Mouse (Mus musculus): ENCODE data around the gene Mpdu1. TPM values are rescaled to one million over a fixed set of nuclear protein-coding genes. Genes with fewer than 3 reads are reported as not detected.
A peak's percentile ranks its signal among the peaks of the same experiment; 100 is the strongest.

Gene Mpdu1
- total RNA-seq, 2 experiments from 2014 or later = 31.6 to 33.0 TPM

DNA sequence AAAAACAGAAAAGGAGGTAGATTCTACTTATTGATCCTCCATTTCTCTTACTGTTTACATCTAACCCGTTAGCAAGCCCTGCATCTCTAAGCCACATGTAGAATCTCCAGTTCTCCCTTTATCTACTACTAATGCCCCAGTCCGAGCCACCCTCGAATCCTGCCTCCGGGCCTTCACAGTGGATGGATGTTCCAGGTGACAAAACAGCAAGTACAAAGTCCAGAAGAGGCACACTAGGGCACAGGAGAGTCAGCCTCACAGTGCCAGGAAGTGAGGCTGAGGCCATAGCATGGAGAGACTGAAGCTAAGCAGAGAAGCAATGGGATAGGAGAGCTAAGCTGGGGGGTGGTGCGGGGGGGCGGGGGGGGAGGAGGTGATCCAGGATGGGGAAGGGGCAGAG, 30.4 kb upstream of the Mpdu1 start:
- DNase-seq (ENCODE audit: low spot score in 2 of 2) = no peak

DNA sequence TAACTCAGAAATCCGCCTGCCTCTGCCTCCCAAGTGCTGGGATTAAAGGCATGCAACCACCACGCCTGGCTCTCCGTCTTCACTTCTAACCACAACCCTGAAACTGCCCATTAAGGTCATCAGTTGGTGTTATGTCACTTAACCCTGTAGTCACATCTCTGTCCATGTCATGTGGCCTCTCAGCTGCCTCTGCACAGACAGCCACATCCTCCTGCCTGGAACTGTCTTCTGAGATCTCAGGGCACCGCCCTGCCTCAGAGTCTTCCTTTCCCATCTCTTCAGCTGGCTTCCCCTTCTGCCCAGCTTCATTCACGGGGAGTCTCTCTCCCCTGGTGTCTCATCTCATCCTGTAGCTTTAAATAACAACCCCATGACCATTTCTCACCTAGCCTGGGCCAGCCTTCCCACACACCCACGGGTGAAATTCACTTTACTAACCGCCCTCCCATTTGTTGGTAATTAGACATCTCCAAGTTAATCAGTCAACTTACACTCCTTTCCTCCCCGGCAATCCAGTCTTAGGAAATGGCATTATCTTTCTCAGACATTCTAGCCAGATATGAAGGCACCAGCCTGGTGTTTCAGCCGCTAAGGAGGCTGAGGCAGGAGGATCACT, 29.9 kb upstream of the Mpdu1 start:
- no peak for DNase-seq (ENCODE audit: low spot score in 2 of 2)

DNA sequence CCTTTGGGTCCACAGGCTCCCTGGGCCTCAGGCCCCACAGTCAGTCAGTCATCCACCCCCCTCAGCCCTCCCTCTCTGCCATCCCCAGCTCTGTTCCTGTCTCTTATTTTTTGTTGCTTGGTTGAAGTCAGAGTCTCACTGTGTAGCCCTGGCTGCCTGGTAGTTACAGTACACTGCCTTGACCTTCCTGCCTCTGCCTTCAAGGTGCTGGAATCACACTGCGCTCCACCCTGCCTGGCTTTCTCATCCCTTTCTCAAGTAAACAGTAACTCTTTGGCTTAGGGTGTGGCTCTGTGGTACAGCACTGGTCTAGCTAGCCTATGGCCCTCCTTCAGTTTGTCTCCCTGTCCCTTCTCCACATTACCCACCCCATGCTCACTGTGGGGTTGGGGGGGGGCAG, 27.4 kb upstream of the Mpdu1 start:
- DNase-seq (ENCODE audit: low spot score in 2 of 2) = no peak

DNA sequence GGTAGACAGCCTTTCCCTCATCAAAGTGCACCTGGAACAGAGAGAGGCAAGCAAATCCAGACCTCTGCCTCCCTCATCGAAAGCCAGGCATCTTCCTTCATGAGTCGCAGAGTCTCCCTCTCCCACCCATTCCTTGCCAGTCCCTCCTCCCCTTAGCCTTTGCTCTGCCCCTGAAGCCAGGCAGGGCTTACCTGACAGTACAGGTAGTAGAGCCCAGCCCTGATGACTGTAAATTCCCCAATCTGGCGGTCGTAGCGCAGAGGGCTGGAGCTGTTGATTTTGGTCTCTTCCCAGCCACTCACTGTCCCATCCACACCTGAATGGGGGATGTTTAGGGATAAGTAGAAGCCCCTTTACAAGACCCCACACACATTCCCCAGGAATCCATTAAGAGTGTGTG, 24.6 kb upstream of the Mpdu1 start:
- no peak for DNase-seq (ENCODE audit: low spot score in 2 of 2)

DNA sequence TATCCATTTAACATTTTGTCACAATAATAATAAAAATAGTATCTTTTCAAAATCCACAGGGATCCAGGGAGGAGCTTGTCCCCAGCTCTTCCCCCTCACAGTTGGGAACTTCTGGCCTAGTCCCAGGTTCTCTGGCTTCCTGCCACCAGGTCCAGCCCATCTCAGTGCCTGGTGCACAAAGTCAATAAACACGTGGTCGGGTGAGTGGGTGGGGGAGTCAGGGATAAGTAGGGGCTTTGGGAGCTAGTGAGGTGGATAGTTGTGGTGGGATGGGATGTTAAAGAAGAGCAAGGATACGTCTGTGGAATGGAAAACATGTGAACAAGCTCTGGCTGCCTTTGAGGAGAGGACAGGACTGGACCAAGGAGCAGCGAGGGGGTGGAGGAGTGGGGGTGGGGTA, 23.9 kb upstream of the Mpdu1 start:
- DNase-seq (ENCODE audit: low spot score in 2 of 2) = peak; percentile 82 to 86

DNA sequence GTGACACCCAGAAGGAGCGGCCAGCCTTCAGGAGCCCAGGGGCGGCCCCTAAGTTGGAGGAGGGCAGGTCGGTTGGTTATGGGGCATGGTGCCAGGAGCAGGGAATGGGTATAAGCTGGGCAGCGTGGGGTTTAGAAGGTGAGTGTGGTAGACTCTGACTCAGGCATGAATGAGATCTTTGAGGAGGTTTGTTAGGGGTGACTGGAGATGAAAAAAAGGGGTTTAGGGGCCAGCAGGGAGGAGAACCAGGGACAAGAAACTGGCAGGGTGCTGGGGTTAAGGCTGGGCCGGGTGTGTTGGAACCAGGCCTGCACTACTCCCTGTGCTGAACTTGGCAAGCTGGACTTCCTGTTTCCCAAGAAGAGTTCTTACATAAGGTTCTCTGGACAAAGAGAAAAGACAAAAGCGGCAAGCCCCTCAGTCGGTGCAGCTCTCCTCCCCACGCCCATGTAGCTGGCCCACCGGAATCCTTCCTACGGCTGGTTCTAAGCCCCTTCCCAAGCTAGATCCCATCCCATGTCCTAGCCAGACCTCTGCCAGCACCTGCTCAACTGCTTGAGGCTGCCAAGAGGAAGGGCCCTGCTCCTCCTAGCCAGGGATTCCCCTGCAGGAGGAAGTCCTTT, 23.2 kb upstream of the Mpdu1 start, which contains the start of gene Tnfsf13:
Gene Tnfsf13 (minus strand): TSS at position 259 of the 623 bp plus-strand sequence.
- peak in 1 of 2 experiments; percentile 74 for DNase-seq (ENCODE audit: low spot score in 2 of 2)

DNA sequence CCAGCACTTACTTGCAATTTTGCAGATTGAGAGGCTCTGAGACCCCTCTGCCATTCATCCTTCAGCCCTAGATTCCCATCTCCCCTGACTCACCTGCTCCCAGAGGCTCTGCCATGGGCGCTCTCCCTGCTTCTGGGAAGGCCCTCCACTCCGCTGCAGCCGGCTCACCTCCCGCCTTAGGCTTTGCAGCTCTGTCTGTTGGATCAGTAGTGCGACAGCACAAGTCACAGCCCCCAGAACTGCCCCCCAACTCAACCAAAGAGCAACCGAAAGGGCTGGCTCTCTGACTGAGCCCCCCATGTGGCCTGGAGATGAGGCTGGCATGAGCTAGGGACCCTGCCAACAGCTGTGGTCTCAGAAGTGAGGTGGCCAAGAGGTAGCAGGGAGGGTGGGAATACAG, 22.5 kb upstream of the Mpdu1 start:
- DNase-seq (ENCODE audit: low spot score in 2 of 2) = no peak

DNA sequence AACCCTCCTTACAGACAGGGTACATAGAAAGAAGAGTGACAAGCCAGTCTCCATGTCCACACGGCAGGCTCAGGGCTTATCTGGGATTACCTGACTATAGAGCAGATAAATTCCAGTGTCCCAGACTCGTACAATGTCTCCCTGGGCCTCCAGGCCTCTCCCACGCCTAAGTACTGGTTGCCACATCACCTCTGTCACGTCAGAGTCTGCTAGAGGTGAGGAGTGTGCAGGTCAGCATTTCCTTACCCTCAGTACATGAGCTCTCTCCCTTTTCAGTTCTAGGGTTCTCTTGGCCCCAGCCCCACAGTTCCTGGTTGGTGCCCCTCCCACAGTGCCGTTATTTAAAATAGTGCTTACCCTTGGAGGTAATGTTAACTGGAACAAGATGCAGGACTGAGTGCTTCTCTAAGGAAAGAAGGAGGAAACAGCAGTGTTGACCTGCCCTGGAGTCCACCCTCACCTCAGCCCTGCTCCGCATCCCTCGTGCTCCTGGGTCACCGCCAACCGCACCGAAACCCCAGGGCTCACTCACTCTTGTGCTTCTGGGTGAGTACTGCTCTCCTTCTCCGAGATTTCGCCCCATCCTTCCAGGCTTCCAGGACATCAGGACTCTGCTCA, 21.8 kb upstream of the Mpdu1 start:
- no peak for DNase-seq (ENCODE audit: low spot score in 2 of 2)

DNA sequence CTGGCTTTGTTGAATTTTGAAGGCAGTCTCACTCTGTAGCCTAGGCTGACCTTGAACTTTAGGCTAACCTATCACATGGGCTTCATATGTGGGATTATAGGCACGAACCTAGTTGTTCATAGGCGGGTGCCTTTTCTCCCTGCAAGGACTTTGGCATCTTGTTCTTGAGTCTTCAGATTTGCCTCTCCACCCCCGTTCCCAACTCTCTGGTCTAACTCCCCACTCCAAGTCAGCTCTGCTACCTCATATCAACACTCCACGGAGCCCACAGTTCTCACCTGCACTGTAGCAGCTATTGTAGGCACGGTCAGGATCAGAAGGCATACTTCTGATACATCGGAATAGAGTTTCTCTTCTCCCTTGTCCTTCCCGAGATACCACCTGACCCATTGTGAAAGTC, 21.1 kb upstream of the Mpdu1 start:
- no peak for DNase-seq (ENCODE audit: low spot score in 2 of 2)

DNA sequence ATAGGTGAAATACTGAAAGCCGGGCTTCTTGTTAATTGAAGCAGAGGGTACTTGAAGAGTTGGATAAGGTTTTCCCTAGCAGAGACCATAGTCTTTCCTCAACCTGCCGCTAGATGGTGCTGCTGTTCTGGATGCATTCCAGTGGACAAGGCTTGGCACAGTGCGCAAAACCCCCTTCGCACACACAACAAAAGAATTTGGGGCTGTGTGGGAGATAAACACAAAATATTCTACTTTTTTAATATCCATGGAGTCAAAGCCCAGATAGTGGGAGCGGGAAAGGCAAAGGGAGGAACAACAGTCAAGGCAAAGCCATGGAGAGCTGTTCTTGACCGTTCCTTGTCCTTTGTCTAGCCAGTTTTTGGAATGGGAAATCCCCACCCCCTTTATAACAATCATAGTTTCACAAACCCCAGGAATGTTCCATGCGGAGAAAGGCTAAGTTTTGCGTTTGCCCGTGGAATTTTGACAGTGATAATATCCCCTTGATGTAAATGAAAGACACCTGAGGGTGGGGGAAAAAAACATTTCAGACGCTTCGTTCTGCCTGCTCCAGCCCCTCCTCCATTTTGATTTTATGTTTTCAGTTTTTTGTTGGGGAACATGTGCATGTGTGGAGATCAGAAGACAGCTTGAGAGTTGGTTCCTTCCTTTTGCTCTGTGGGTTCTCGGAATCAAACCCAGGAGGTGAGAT, 20.5 kb upstream of the Mpdu1 start:
- peak; percentile 78 to 87 for DNase-seq (ENCODE audit: low spot score in 2 of 2)

DNA sequence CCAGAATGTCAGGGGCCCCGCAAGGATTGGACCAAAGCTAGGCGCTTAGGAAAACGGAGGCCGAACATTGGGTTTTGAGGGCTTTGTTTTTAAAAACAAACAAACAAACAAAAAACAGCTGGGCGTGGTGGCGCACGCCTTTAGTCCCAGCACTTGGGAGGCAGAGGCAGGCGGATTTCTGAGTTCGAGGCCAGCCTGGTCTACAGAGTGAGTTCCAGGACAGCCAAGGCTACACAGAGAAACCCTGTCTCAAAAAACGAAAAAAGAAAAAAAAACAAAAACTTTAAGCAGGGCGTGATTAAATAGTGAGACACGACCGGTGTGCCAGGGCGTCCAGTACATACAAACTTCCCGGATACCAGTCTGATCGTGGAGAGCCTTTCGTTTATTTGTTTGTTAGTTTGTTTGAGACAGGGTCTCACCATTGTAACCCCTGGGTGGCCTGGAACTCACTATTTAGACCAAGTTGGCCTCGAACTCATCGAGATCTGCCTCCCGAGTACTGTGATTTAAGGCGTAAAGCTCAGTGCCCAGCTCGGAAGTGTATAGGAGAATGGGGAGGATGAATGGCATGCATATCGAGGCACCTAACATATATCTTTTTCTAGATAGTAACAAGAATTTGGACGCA, 19.9 kb upstream of the Mpdu1 start:
- no peak for DNase-seq (ENCODE audit: low spot score in 2 of 2)

DNA sequence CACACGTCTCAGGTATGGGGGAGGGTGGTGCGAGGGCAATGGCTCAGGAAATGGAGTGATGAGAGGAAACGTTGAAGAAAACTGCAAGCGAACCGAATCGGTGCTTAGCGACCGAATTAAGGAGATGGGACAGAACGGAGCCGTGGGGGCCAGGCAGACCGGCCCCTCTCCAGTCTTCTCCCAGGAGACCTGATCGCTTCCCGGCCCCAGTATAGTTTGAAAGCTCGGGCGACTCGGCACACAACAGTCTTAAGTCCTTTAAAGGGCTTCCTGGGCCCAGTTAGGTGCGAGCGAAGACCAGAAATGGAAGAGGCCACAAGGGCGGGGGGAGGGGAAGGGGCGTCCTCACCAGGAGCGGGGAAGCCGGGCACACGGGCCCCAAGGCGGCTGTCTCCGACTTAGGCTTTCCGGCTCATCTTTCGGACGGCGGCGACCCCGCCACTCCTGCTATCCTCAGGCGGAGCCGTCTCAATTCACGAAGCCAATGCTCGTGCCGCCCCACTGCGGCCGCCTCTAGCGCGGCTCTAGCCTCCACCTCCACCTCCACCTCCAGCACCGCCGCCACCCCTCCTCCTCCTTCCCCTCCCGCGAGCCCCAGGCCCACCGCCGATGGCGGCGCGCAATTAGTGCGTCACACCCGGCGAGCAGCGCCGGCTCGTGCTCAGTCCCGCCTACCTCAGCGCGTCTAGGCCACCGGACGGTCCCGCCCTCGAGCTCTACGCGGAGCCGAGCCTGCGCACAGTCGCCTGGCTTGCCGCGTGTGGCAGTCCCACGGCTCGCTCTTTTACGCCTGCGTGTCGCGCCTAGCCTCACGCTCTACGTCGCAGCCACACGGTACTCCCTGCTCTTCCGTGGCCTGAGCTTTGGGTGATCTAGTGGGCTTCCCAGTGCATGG, 19.1 kb upstream of the Mpdu1 start, which contains the start of gene Senp3:
Gene Senp3 (minus strand): TSS at position 771 of the 895 bp plus-strand sequence.
- peak; percentile 94 to 97 for DNase-seq (ENCODE audit: low spot score in 2 of 2)

DNA sequence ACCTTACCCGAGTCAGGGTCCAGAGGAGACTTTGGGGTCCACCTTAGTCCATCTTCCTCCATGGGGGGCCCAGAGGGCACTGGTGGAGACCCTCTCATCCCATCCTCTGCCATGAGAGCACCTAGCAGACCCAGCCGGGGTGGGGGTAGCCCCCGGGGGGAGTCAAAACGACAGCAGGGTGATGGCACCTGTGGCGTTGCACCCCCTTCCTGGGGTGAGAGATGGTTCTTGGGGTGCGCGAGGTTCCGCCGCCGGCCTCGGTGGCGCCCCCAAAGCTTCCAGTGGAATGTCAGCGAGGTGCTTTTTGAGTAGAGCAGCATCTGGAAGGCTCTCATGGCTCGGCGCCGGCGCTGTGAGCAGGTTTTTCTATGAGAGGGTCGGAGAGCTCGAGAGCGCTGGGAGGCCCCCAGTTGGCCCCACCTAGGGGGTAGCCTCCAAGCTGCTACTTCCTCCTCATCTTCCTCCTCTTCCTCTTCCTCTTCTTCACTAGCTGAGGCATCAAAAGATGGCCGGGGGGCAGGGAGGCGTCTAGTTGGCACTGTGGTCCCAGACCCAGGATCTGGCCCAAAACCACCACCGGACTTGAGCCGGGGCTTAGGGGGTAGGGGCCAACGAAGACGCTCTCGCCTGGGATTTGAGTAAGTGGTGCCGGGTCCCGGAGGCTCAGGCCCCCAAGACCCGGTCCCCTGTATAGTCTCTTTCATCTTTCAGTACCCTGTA, 17.9 kb upstream of the Mpdu1 start:
- DNase-seq (ENCODE audit: low spot score in 2 of 2) = no peak

DNA sequence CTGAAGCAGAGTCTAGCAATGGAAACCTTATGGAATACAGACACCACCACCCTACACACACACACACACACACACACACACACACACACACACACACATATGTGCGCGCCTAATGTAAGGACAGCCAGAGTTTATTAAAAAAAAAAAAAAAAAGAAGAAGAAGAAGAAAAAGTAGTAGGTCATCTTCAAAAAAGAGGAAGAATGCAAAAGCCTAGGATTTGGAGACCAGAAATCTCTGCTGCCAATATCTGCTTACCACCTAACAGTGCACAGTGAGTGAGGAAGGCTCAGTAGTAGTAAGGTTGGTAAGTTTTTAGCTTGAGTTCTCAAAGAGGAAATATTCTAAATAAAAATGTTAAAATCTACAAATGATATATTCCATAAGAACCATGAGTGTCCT, 16.7 kb upstream of the Mpdu1 start:
- no peak for DNase-seq (ENCODE audit: low spot score in 2 of 2)

DNA sequence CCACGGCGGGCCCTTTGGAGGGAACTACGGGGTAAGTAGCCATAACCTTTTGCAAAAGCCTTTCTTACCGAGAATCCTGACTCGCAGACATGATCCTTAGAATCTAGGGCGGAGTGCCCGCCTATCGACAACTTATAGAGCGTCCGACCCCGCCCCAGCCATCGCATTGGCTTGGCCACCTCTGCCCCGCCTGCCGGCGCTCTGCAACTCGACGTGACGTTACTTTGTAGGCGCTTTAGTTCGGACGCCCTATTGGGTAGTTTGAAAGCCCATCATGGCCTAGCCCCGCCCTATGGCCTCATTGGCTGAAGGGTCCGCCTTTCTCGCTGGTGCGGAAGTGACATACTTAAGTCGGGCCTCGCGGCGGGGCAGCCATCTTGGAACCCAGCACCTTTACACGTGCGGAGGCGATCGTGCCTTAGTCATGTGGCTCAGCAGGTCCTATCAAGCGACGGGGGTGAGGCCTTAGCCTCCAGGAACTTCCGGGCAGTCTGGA, 9.8 kb upstream of the Mpdu1 start, which contains the start of gene Eif4a1:
Gene Eif4a1 (minus strand): TSS at position 213 of the 496 bp plus-strand sequence.
- peak; percentile 98 to 99 for DNase-seq (ENCODE audit: low spot score in 2 of 2)

DNA sequence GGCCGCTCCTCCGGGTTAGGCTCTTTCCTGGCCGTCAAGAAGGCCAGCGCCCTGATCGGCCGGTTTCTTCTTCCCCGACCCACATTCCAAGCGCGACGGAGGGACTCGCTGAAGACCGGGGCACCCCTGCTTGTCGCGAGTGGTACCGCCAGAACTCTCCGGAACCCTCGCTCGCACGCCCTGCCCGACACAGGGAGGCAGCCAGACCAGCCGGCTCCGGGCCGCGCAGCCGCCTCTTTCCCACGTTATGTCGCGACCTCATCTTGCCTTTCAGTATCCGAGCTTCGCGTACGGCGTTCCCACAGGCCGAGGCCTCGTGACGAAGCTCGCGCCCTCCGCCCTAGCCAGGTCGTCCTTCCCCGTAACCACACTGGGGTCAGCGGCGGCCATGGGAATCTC, 9.3 kb upstream of the Mpdu1 start:
- DNase-seq (ENCODE audit: low spot score in 2 of 2) = no peak

DNA sequence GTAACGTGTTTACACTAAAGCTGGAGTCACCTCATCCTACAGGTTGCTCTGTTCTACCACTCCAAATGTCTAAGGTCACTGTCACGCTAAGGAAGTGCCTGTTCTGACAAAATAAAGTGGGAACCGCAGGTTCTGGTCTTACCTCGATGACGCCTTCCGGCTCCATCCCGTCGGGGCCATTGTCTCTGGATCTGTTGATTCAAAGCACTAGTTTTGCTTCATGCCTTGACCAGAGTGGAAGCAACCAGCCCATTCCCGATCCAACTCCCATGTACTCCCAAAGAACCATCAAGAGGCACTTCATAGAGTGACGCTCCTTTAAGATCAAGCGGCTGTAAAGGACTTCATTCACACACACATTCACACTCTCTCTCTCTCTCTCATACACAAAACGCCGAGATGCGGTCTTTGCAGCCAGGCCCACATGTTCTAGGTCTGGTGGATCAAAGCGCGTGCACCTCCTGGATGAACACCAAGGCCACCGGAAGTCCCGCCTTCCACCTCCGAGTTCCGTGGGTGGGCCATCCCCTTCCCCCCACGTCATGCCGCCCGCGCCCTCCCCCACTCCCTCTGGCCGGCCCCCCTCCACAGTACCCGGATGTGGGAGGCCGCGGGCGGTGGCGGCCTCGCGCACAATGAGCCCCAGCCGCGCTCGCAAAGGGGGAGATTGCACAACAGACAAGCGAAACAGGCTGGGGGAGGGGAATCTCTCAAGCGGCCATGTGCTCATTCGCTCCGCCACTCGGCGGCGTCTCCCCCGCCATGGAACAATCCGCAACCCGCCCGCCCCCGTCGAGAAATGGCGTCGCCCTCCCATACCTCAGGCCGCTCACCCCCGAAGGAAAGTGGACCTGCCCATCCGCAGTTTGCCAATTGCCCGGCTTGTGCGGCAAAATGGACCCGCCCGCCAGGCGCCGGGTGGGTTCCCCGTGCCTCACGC, 8.6 kb upstream of the Mpdu1 start:
- peak; percentile 94 to 96 for DNase-seq (ENCODE audit: low spot score in 2 of 2)

DNA sequence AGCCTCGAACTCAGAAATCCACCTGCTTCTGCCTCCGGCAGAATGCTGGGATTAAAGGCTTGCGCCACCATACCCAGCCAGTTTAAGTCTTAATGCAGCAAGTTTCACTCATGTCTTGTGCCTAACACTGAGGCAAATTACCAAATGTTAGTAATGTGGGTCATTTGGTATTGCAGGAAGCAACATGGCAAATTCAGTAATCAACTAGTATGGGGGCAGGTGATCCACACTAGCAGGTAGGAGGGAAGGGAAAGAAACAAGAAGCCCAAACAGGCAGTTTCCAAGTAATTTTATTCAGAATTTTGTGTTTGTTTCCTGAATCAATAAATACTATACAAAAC, 4.2 kb upstream of the Mpdu1 start:
- DNase-seq (ENCODE audit: low spot score in 2 of 2) = no peak
